Mouse (Mus musculus): ENCODE data around the gene Capns1. TPM values are rescaled to one million over a fixed set of nuclear protein-coding genes. Genes with fewer than 3 reads are reported as not detected.
"Not testable (repeated sequence)": the region's sequence is repeated elsewhere in the genome, so short reads cannot be mapped to it uniquely, and the experiment has no call there.

The Capns1 gene
- 45.1 and 54.9 TPM in 2 replicates for polyA plus RNA-seq (2014; fragmentation: Nextera tagmentation; extraction: Ambion mirVana)

DNA sequence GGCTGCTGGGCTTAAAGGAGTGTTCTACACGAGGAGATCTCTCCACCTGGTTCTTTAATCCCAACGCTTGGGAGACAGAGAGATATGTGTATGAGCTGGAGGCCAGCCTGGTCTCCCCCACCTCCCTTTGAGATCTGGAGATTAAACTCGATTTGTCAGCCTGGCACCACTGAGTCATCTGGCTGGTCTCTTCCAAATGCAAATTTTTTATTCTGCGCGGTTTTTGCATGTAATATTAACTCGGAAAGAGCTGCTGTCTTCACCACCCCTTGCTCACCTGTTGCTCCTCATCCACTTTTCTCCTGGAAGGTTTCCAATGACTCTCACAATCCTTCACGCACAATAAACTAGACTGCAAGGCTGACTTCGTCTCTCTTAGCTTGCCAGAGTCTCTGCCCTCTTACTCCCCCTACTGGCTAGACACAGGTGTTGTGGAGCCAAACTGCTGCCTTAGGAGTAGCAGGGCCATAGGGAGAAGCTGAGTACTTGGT is at the start of gene Capns1:
Gene Capns1 (minus strand): TSS at position 331 of the 491 bp plus-strand sequence.
- Histone ChIP-seq H3K9me3 (ENCODE audit: control insufficient read depth, low read length) (no peaks in the 10 kb centered on the region), H3K27me3 (replicated peaks; ENCODE audit: control insufficient read depth, insufficient read depth, low read length) (no peaks in the 10 kb centered on the region), H3K4me1 (replicated peaks; ENCODE audit: control insufficient read depth, insufficient read depth, low read length) (peaks cover under 1% of the 10 kb centered on the region), H3K9ac (ENCODE audit: low read depth, low read length) (no peak within 1 kb of the TSS), H3K4me2 (peak within 1 kb of the TSS; percentile 24), H3K27ac (ENCODE audit: low read depth, low read length) (no peak within 1 kb of the TSS), H3K36me3 (ENCODE audit: control insufficient read depth, insufficient read depth, low read length) (no peaks in the 10 kb centered on the region), H3K4me3 (ENCODE audit: low read depth, low read length) (no peak within 1 kb of the TSS)
- WGBS: 10% methylated on average over 8 of the region's 8 CpGs
- no peak for DNase-seq (ENCODE audit: low spot score)
- 0 out of 2 replicates have a peak, but pooled peaks have one; percentile 32 for ATAC-seq (replicated peaks; ENCODE audit: low FRiP score)

DNA sequence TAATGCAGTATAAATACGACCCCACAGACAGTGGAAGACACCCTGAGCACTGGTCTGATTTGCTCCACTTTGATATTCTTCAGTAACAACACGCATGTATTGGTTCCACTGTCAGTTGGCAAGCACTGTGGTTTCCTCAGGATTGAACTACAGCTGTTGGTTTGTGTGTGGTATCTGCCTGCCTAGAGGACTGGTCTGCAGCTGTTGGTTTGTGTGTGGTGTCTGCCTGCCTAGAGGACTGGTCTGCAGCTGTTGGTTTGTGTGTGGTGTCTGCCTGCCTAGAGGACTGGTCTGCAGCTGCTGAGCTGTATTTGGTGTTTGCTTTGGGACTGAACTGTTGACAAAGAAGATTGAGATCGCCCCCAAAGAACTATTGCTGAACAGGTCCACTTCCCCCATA is 38.8 kb upstream of the Capns1 start:
- not testable (repeated sequence) for H3K9ac ChIP-seq (ENCODE audit: low read depth, low read length); DNase-seq (ENCODE audit: low spot score); H3K4me2 ChIP-seq; H3K27me3 ChIP-seq (replicated peaks; ENCODE audit: control insufficient read depth, insufficient read depth, low read length); H3K4me1 ChIP-seq (replicated peaks; ENCODE audit: control insufficient read depth, insufficient read depth, low read length); H3K27ac ChIP-seq (ENCODE audit: low read depth, low read length); H3K4me3 ChIP-seq (ENCODE audit: low read depth, low read length); ATAC-seq (replicated peaks; ENCODE audit: low FRiP score); H3K9me3 ChIP-seq (ENCODE audit: control insufficient read depth, low read length)
- peaks cover 13% of the 10 kb centered on the region; the same call in 1 of the 2 replicates for H3K36me3 ChIP-seq (ENCODE audit: control insufficient read depth, insufficient read depth, low read length)
- WGBS: 78% methylated on average over 3 of the region's 3 CpGs

DNA sequence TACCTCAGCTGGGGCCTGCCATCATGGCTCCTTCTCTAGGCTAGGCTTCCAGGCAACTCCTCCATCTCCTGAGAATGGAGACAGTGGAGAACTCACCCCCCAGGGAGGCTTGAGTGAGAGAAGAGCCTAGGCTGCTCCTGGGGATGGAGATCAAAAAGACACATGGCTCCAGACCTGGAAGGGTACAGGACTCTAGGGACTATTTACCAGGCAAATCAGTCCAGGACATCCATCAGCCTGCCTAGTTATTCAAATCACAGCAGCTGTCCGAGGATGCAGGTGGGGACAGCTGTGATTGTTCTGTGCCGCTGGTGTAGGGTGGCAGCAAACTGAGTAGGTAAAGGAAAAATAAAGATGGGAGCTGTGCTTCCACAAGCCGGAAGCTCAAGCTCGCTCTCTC is 37.0 kb upstream of the Capns1 start, which contains the start of gene Ovol3:
Gene Ovol3 (minus strand): TSS at position 101 of the 400 bp plus-strand sequence.
- no peak for ATAC-seq (replicated peaks; ENCODE audit: low FRiP score)
- H3K4me2 ChIP-seq: no peak within 1 kb of the TSS
- no peak for DNase-seq (ENCODE audit: low spot score)
- no peak within 1 kb of the TSS for H3K9ac ChIP-seq (ENCODE audit: low read depth, low read length)
- 72% methylated on average over 4 of the region's 4 CpGs for WGBS
- H3K27ac ChIP-seq (ENCODE audit: low read depth, low read length): no peak within 1 kb of the TSS
- peaks cover 5% of the 10 kb centered on the region for H3K4me1 ChIP-seq (replicated peaks; ENCODE audit: control insufficient read depth, insufficient read depth, low read length)
- H3K36me3 ChIP-seq (ENCODE audit: control insufficient read depth, insufficient read depth, low read length): 0 out of 2 replicates have a peak, but pooled peaks cover 4% of the 10 kb centered on the region
- H3K4me3 ChIP-seq (ENCODE audit: low read depth, low read length): no peak within 1 kb of the TSS
- no peaks in the 10 kb centered on the region for H3K9me3 ChIP-seq (ENCODE audit: control insufficient read depth, low read length)
- no peaks in the 10 kb centered on the region for H3K27me3 ChIP-seq (replicated peaks; ENCODE audit: control insufficient read depth, insufficient read depth, low read length)

DNA sequence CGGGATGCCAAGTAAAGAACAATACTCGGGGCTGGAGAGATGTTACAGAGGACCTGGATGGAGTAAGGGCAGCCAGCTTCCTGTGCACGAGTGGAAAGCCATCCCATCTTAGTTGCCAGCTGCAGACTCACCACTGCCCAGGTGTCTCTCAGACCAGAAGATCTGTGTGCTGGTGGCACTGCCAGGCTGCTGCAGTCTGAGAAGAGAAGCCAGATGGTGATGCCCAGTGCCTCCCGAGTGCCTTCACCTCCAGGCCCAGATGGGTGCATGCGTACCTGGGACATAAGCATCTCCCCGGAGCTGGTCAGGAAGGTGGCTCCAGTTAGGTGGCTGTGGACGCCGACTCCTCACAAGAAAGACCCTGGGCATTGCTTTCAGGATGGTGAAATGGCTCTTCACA is 36.5 kb upstream of the Capns1 start:
- H3K27ac ChIP-seq (ENCODE audit: low read depth, low read length): no peak overlapping the region
- no peak overlapping the region for H3K9ac ChIP-seq (ENCODE audit: low read depth, low read length)
- H3K36me3 ChIP-seq (ENCODE audit: control insufficient read depth, insufficient read depth, low read length): no peaks in the 10 kb centered on the region
- H3K4me1 ChIP-seq (replicated peaks; ENCODE audit: control insufficient read depth, insufficient read depth, low read length): peaks cover 5% of the 10 kb centered on the region
- no peak overlapping the region for H3K4me3 ChIP-seq (ENCODE audit: low read depth, low read length)
- H3K4me2 ChIP-seq: no peak overlapping the region
- 87% methylated on average over 8 of the region's 8 CpGs for WGBS
- H3K27me3 ChIP-seq (replicated peaks; ENCODE audit: control insufficient read depth, insufficient read depth, low read length): no peaks in the 10 kb centered on the region
- no peaks in the 10 kb centered on the region for H3K9me3 ChIP-seq (ENCODE audit: control insufficient read depth, low read length)
- ATAC-seq (replicated peaks; ENCODE audit: low FRiP score) (no peak), DNase-seq (ENCODE audit: low spot score) (no peak)

DNA sequence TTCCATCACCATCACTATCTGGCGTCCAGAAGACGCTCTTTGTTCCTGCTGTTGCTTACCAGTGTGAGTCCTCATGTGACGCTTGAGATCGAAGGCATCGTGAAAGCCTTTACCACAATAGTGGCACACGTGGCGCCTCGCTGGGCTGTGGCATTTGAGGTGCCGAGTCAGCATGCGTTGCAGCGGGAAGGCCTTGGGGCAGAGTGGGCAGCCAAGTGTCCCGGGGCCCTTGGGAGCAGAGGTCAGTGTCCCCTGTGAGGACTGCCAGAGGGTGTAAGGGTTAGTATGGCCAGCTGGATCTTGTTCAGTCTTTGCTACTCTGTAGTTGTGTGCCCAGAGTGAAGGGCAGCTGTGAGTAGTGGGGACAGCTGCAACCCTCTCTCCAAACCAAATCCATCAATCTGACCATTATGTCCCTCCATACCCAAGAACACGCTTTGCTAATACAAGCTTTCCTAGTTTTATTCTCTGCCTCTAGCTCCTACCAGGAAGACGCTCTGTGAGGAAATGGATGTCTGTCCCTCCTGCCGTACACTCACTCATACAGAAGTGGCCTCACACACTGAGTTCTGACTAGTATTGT is 35.8 kb upstream of the Capns1 start:
- Histone ChIP-seq H3K36me3 (ENCODE audit: control insufficient read depth, insufficient read depth, low read length) (no peaks in the 10 kb centered on the region), H3K4me3 (ENCODE audit: low read depth, low read length) (no peak overlapping the region), H3K9ac (ENCODE audit: low read depth, low read length) (no peak overlapping the region), H3K27me3 (replicated peaks; ENCODE audit: control insufficient read depth, insufficient read depth, low read length) (no peaks in the 10 kb centered on the region), H3K4me1 (replicated peaks; ENCODE audit: control insufficient read depth, insufficient read depth, low read length) (peaks cover 5% of the 10 kb centered on the region), H3K27ac (ENCODE audit: low read depth, low read length) (no peak overlapping the region), H3K4me2 (no peak overlapping the region), H3K9me3 (ENCODE audit: control insufficient read depth, low read length) (no peaks in the 10 kb centered on the region)
- DNase-seq (ENCODE audit: low spot score) (no peak), ATAC-seq (replicated peaks; ENCODE audit: low FRiP score) (no peak)
- WGBS: 93% methylated on average over 15 of the region's 15 CpGs

DNA sequence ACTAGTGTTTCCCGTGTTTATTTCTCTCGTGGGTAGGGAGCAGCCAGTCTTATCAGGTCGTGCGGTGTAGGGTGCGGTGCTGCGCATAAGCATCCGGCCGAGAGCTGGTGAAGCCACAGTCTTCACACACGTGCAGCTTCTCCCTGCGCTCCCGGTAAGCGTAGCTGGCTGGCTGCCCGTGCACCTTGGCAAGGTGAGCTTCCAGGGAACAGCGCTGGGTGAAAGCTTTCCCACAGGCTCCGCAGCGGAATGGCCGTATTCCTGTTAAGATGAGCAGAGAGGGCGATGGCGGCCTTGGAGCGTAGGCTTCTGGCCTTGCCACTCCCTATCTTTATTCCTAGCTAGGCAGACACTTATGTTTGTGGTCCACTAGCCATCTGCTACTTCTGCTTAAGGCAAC is 34.8 kb upstream of the Capns1 start:
- DNase-seq (ENCODE audit: low spot score): no peak
- Histone ChIP-seq H3K9me3 (ENCODE audit: control insufficient read depth, low read length) (no peaks in the 10 kb centered on the region), H3K4me2 (peak overlapping the region; percentile 68; the same call in 1 of the 2 replicates), H3K27ac (ENCODE audit: low read depth, low read length) (no peak overlapping the region), H3K4me3 (ENCODE audit: low read depth, low read length) (peak overlapping the region; percentile 79), H3K4me1 (replicated peaks; ENCODE audit: control insufficient read depth, insufficient read depth, low read length) (peaks cover 5% of the 10 kb centered on the region), H3K9ac (ENCODE audit: low read depth, low read length) (no peak overlapping the region), H3K36me3 (ENCODE audit: control insufficient read depth, insufficient read depth, low read length) (no peaks in the 10 kb centered on the region), H3K27me3 (replicated peaks; ENCODE audit: control insufficient read depth, insufficient read depth, low read length) (no peaks in the 10 kb centered on the region)
- WGBS: 83% methylated on average over 20 of the region's 20 CpGs
- ATAC-seq (replicated peaks; ENCODE audit: low FRiP score): no peak

DNA sequence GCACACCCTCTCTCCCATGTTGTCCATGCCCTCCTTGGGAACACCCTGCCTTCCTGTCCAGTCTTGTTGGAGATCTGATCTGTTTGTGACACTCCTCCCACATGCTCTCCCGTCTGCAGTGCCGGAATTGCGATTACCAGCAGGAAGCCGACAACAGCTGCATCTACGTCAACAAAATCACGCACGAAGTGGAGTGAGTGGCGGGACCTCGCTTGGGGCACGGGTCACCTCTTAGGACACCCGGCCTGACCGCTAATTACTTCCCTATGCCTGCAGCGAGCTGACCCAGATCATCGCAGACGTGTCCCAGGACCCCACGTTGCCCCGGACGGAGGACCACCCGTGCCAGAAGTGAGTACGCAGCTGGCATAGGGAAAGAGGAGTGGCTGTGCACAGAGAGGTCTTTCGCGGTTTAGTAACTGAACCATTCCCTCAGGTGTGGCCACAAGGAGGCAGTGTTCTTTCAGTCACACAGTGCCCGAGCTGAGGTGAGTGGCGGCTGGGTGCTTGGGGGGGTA is 34.1 kb upstream of the Capns1 start:
- Histone ChIP-seq H3K4me2 (peak overlapping the region; percentile 68), H3K9me3 (ENCODE audit: control insufficient read depth, low read length) (no peaks in the 10 kb centered on the region), H3K4me1 (replicated peaks; ENCODE audit: control insufficient read depth, insufficient read depth, low read length) (peaks cover 5% of the 10 kb centered on the region), H3K9ac (ENCODE audit: low read depth, low read length) (peak overlapping the region; percentile 81), H3K4me3 (ENCODE audit: low read depth, low read length) (peak overlapping the region; percentile 79), H3K36me3 (ENCODE audit: control insufficient read depth, insufficient read depth, low read length) (no peaks in the 10 kb centered on the region), H3K27me3 (replicated peaks; ENCODE audit: control insufficient read depth, insufficient read depth, low read length) (no peaks in the 10 kb centered on the region), H3K27ac (ENCODE audit: low read depth, low read length) (peak overlapping the region; percentile 96; the same call in 1 of the 2 replicates)
- peak; percentile 63 for DNase-seq (ENCODE audit: low spot score)
- WGBS: 5% methylated on average over 24 of the region's 24 CpGs
- peak; percentile 43 for ATAC-seq (replicated peaks; ENCODE audit: low FRiP score)

DNA sequence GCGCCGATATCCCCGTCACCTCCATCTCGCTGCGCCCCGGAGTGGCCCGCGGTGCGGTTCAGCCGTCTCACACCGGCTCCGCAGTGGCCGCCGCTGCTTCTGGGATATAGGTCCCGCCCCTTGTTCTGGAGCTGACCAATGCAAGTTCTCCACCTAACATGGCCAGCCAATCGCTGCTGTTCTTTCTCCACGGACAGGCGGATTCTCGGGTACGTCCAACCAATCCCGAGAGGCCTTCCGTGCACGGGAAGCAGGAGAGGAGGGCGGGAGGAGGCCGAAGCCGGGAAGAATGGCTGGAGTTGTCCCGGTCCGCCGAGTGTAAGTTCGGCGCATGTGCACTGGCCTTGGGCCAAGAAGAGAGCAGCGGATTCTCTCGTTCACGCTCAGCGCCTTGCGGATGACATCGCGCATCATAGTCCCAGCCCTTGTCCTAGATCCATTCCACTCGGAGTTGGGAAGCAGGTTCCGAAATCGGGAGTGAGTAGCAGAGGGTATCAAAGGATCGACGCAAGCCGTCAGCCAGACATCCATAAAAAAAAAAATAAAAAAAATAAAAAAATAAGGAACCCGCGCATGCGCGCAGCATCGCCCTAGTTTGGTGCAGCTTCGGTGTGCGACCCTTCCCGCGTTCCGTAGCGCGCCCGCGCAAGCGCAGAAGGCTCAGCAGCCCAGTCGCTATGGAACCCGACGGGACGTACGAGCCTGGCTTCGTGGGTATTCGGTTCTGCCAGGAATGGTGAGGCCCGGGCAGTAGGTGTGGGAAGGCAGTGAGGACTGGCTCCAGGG is 33.3 kb upstream of the Capns1 start, which contains the start of the genes Polr2i and Tbcb:
Gene Polr2i (plus strand): TSS at position 280 of the 786 bp plus-strand sequence.
Gene Tbcb (minus strand): TSS at position 604 of the 786 bp plus-strand sequence.
- WGBS: under 1% methylated on average over 67 of the region's 67 CpGs
- Histone ChIP-seq H3K27me3 (replicated peaks; ENCODE audit: control insufficient read depth, insufficient read depth, low read length) (no peaks in the 10 kb centered on the region), H3K4me1 (replicated peaks; ENCODE audit: control insufficient read depth, insufficient read depth, low read length) (peaks cover 5% of the 10 kb centered on the region), H3K36me3 (ENCODE audit: control insufficient read depth, insufficient read depth, low read length) (0 out of 2 replicates have a peak, but pooled peaks cover under 1% of the 10 kb centered on the region), H3K9me3 (ENCODE audit: control insufficient read depth, low read length) (no peaks in the 10 kb centered on the region), H3K9ac (ENCODE audit: low read depth, low read length) (peak within 1 kb of the TSS; percentile 81), H3K4me2 (peak within 1 kb of the TSS; percentile 68), H3K27ac (ENCODE audit: low read depth, low read length) (peak within 1 kb of the TSS; percentile 96), H3K4me3 (ENCODE audit: low read depth, low read length) (peak within 1 kb of the TSS; percentile 79)
- ATAC-seq (replicated peaks; ENCODE audit: low FRiP score) (peak; percentile 89), DNase-seq (ENCODE audit: low spot score) (peak; percentile 91)

All from liver, embryonic 11.5 days (tissue).